Mouse (Mus musculus): Measurements from ENCODE around the gene Adk.
A peak's percentile ranks its signal among the peaks of the same experiment; 100 is the strongest.

The Adk gene

GRCm38 (mm10) chr14:21099371-21099770 lies 47.0 kb downstream of the Adk start:
- DNase-seq (ENCODE audit: low read depth, low spot score), result no peak

- no peak for DNase-seq (ENCODE audit: low read depth, low spot score)
These were observed 48.5 kb downstream of the Adk start for GRCm38 (mm10) chr14:21100876-21101275.

GRCm38 (mm10) chr14:21101562-21101961 lies 49.2 kb downstream of the Adk start:
- peak; percentile 35 for DNase-seq (ENCODE audit: low read depth, low spot score)

DNA sequence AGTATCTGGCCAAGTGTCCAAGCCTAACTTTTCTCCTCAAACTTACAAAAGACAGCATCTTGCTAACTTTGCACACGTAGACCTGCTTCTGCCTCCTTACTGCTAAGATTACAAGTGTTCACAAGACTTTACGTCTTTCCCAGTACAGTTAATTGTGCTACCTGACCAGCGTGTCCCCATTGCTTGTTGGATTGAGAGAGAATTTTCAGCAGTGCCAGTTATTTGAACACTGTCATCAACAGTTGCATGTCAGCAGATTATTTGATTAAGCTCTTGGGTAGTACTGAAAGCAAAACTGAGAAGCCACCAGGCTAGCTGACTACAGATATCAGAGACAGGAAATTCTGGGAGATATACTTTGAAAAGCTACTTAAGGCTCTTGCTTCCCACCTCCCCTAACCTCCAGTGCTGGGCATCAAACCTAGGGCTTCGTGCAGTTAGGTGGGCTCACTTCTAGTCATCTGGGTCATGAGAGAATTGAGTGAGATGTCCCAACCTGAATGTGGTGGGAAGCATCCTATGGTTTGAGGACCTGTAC lies 50.4 kb downstream of the Adk start:
- peak; percentile 33 for DNase-seq (ENCODE audit: low read depth, low spot score)

GRCm38 (mm10) chr14:21105049-21105448 lies 52.7 kb downstream of the Adk start:
- DNase-seq (ENCODE audit: low read depth, low spot score), result no peak

GRCm38 (mm10) chr14:21106582-21106981 lies 54.2 kb downstream of the Adk start:
- DNase-seq (ENCODE audit: low read depth, low spot score), result peak; percentile 15

DNA sequence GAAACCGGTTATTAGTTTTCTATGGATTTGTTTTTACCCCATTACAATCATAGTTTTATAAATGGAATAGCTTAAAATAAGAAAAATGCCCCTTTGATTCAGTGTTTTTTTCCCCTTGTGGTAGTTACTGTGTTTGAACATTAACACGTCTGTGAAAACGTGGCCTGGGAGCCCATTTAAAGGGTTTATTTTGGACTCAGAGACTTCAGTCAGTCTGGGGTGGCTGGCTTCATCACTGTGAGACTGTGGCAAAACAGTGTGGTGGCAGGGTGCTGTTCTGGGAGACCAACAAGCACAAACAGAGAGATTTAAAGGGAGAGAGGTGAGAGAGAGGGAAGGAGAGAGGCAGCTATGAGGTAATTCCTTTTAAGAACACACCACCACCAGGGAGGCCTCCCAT lies 55.2 kb downstream of the Adk start:
- no peak for DNase-seq (ENCODE audit: low read depth, low spot score)

DNA sequence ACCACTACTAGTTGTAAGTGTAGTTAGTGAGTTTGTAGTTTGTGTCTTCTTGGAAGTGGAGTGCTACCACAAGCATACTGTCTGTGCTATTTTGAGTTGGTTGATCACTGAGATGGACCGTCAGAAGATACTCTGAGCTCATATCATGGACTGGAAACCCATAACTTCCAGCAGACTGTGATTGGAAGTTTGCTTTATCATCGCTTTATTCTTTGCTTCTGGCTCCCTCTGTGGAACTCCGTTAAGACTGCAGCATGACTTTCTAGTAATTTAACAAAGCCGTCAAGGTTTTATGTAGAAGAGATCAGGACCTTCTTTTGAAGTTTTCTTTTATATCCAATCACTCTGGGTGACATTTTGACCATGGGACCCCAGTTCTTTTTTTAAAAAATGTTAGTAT lies 58.1 kb downstream of the Adk start:
- DNase-seq (ENCODE audit: low read depth, low spot score), result no peak

DNA sequence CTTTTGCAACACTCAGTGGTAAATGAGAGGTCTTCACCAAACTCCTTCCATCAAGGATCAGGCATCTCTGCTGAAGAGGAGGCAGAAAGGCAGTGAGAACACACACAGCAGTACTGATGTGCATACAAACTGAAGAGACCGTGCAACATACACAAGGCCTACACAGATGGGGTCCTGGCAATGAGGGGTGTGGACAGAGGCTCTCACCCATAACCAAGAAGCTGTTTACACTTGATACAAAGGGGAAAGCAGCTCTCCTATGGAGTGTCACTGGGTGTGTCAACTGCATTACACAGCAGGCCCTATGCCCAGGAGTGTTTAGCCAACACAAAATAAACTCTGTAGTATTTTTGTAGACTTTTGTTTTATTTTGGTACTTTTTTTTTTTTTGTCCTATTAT lies 59.1 kb downstream of the Adk start:
- DNase-seq (ENCODE audit: low read depth, low spot score), result no peak

- DNase-seq (ENCODE audit: low read depth, low spot score), result no peak
These were observed 59.8 kb downstream of the Adk start for GRCm38 (mm10) chr14:21112174-21112573.

DNA sequence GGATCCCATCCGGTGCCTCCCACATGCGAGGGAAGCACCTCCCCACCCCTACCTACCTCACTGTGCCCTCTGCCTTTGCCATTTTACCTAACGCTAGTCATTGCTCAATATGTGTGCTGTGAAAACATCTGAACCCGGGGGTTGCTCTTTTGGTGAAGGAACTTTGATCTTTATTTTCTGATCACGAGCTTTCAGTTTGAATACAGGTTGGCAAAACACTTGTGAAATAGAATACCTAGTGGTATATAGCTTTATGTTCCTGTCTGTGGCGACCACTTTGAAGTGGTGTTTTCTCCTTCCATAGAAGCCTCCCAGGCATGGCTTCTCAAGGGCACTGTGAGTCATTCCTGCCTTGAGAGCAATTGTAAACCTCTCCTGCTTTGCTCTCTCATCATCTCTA lies 60.4 kb downstream of the Adk start:
- peak; percentile 86 for DNase-seq (ENCODE audit: low read depth, low spot score)

- DNase-seq (ENCODE audit: low read depth, low spot score), result no peak
These were observed 62.0 kb downstream of the Adk start for GRCm38 (mm10) chr14:21114339-21114738.

- no peak for DNase-seq (ENCODE audit: low read depth, low spot score)
These were observed 62.9 kb downstream of the Adk start for GRCm38 (mm10) chr14:21115318-21115717.

GRCm38 (mm10) chr14:21115888-21116460 lies 63.6 kb downstream of the Adk start:
- DNase-seq (ENCODE audit: low read depth, low spot score), result peak; percentile 39

GRCm38 (mm10) chr14:21118095-21118494 lies 65.7 kb downstream of the Adk start:
- DNase-seq (ENCODE audit: low read depth, low spot score), result no peak

GRCm38 (mm10) chr14:21119653-21120313 lies 67.4 kb downstream of the Adk start:
- no peak for DNase-seq (ENCODE audit: low read depth, low spot score)

GRCm38 (mm10) chr14:21120473-21120872 lies 68.1 kb downstream of the Adk start:
- DNase-seq (ENCODE audit: low read depth, low spot score), result peak; percentile 63

DNA sequence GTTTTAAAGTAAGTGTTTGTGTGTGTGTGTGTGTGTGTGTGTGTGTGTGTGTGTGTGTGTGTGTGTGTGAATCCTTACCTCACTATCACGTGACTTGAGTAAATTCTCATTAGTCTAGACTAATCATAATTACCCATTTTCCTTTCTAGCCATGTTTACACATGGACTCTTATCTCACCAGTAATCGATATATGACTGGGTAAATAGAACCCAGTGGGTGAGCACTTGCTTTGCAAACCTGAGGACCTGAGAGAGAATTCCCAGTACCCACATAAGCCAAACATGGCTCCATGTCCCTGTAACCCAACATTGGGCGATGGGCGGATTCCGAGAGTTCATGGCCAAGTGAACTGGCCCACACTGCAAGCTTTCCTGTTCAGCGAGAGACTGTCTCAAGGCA lies 74.8 kb downstream of the Adk start:
- DNase-seq (ENCODE audit: low read depth, low spot score), result no peak

- peak; percentile 71 for DNase-seq (ENCODE audit: low read depth, low spot score)
These were observed 84.5 kb downstream of the Adk start for GRCm38 (mm10) chr14:21136906-21137305.

GRCm38 (mm10) chr14:21142603-21143002 lies 90.2 kb downstream of the Adk start:
- no peak for DNase-seq (ENCODE audit: low read depth, low spot score)

DNA sequence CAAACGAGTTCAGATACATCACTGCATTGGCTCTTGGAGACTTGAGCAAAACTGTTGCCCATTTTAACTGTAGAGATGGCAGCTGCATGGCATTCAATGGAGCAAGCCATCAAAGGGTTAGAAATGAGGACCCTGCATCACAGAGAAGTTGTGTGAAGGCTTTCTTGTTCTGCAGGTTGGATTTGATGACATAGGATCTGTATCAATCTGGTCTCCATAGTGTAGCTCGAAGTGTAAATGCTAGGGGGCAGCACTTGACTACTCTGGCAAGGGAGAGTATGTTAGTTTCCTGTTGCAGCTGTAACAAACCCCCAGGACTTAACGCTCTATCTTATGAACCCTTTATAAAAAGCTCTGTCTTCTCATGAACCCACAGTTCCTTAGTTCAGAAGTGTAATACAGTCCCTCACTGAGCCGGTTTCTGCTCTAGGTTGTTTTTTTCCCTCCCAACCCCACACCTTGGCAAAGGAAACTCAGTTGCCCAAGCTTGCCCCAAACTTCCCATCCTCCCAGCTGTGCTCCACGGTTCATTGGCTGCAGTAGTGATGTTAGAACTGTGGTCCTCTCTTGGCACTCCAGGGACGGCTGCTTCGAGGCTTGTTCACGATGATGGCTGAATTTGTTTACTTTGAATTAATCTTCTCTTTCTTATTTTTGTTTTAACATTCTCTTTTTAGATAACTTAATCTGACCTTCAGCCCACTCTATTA lies 91.2 kb downstream of the Adk start:
- peak; percentile 15 for DNase-seq (ENCODE audit: low read depth, low spot score)

DNA sequence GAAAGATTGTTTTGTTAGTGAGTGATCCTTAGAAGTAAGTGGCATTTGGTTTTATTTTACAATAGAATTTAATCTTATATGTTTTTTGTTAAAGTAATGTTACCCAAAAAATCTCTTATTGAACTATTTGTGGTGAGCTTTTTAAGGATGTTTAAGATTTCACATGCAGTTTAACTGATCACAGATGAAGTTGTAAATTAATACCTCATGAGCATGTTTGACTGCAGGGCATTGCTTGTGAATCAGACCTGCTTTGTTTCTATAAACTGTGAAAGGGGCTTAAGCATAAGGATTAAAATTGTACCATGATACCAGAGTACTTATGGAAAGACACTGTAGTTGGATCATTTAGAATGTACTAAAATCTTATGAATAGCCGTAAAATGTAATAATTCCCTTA lies 94.8 kb downstream of the Adk start:
- no peak for DNase-seq (ENCODE audit: low read depth, low spot score)

DNA sequence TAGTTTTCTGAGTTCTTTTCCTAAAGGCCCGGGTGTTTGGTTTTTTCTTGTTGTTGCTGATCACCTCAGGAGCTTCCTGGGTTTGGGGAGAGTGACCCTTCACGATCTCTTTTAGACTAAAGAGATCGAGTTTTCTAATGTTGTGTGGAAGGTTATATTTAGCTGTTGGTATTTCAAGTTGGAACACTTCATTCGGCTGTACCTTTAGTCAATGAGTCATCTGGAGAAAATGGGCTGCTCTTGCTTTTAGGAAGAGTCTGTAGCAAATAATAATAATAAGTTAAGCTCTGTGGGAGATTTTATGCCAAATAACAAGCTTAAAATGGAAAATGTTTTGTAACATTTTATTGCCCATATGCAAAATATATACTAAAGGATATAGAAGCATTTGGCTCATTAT lies 97.9 kb downstream of the Adk start:
- DNase-seq (ENCODE audit: low read depth, low spot score), result no peak

Data from CD4-positive helper T cell, adult 2 months (primary cell).